Mouse (Mus musculus) heart, embryonic 16.5 days (tissue): ENCODE data around the gene Uprt. TPM values are rescaled to one million over a fixed set of nuclear protein-coding genes. Genes with fewer than 3 reads are reported as not detected.

Experiments used
- ATAC-seq: fragments of 200-750 bp; cut with Nextera tagmentation; replicated peaks from 2 replicates; pipeline ENCODE4 v1.8.0; 2017; ENCODE audit warnings: moderate number of reproducible peaks; ENCODE audit not compliant: insufficient read depth, low FRiP score; ENCODE audit errors: extremely low read depth
- H3K27ac ChIP-seq: fragments of 300-500 bp; sonication (generic); 2 replicates; pipeline ENCODE4 v1.5.1; 2014; ENCODE audit warnings: mild to moderate bottlenecking, low read length, control low read depth, moderate library complexity
- H3K27me3 ChIP-seq: fragments of 300-500 bp; sonication (generic); 2 replicates; pipeline ENCODE4 v1.6.1; 2014; ENCODE audit warnings: low read length, mixed read lengths; ENCODE audit not compliant: control insufficient read depth, insufficient read depth
- H3K36me3 ChIP-seq: fragments of 300-500 bp; sonication (generic); 2 replicates; pipeline ENCODE4 v1.6.1; 2014; ENCODE audit not compliant: control insufficient read depth, insufficient read depth
- H3K4me1 ChIP-seq: fragments of 300-500 bp; sonication (generic); 2 replicates; pipeline ENCODE4 v1.6.1; 2014; ENCODE audit warnings: low read length, mixed read lengths; ENCODE audit not compliant: control insufficient read depth, insufficient read depth
- H3K4me2 ChIP-seq: fragments of 300-500 bp; sonication (generic); 2 replicates; pipeline ENCODE4 v1.6.1; 2014; ENCODE audit warnings: low read depth, mild to moderate bottlenecking, control low read depth, low read length
- H3K4me3 ChIP-seq: fragments of 300-500 bp; sonication (generic); 2 replicates; pipeline ENCODE4 v1.5.1; 2014; ENCODE audit warnings: mild to moderate bottlenecking, control low read depth, low read length
- H3K9ac ChIP-seq: fragments of 300-500 bp; sonication (generic); 2 replicates; pipeline ENCODE4 v1.6.1; 2014; ENCODE audit warnings: low read length, control low read depth
- H3K9me3 ChIP-seq: fragments of 300-500 bp; sonication (generic); replicated peaks from 2 replicates; pipeline ENCODE4 v1.6.1; 2016; ENCODE audit warnings: low read length; ENCODE audit not compliant: control insufficient read depth
- WGBS: fragments of 180-500 bp; shearing (Covaris S2); extraction: QIAGEN DNeasy Blood & Tissue Kit; methylation state at CpG from one replicate; pipeline ENCODE4 v1.1.7; 2014; 5-methylcytosine and 5-hydroxymethylcytosine counted together
- polyA plus RNA-seq: library from polyadenylated mRNA; unstranded; fragments of >200 nt; fragmentation: Nextera tagmentation; extraction: Ambion mirVana; gene quantifications from 2 replicates; pipeline ENCODE4 v1.2.1, GENCODE M21; 2015

Gene Uprt
- 1.1 and 1.7 TPM in 2 replicates for polyA plus RNA-seq

- no peaks in the 10 kb centered on the region for H3K36me3 ChIP-seq
- peak; percentile 94 for ATAC-seq
- H3K27ac ChIP-seq, result peak within 1 kb of the TSS; percentile 54
- H3K4me2 ChIP-seq, result peak within 1 kb of the TSS; percentile 53
- no peaks in the 10 kb centered on the region; the same call in 1 of the 2 replicates for H3K27me3 ChIP-seq
- H3K9ac ChIP-seq, result peak within 1 kb of the TSS; percentile 71
- no peaks in the 10 kb centered on the region for H3K4me1 ChIP-seq
- 17% methylated on average over 34 of the region's 34 CpGs for WGBS
- peak within 1 kb of the TSS; percentile 67 for H3K4me3 ChIP-seq
- H3K9me3 ChIP-seq, result no peaks in the 10 kb centered on the region
Observed at GRCm38 (mm10) chrX:104482572-104483443, at the start of gene Uprt. Uprt (plus strand) TSS chrX:104482818.

- Histone ChIP-seq H3K4me3 (no peak overlapping the region), H3K4me2 (no peak overlapping the region), H3K9me3 (no peaks in the 10 kb centered on the region), H3K27ac (no peak overlapping the region), H3K36me3 (no peaks in the 10 kb centered on the region), H3K4me1 (no peaks in the 10 kb centered on the region), H3K27me3 (no peaks in the 10 kb centered on the region), H3K9ac (no peak overlapping the region)
- WGBS, result 35% methylated on average over 1 of the region's 1 CpGs
- no peak for ATAC-seq
Observed at GRCm38 (mm10) chrX:104433456-104433855, 49.2 kb upstream of the Uprt start.

- no peak overlapping the region for H3K4me2 ChIP-seq
- no peaks in the 10 kb centered on the region for H3K4me1 ChIP-seq
- H3K9me3 ChIP-seq, result no peaks in the 10 kb centered on the region
- no peak for ATAC-seq
- H3K36me3 ChIP-seq, result no peaks in the 10 kb centered on the region
- H3K9ac ChIP-seq, result no peak overlapping the region
- H3K27me3 ChIP-seq, result no peaks in the 10 kb centered on the region
- H3K4me3 ChIP-seq, result no peak overlapping the region
- H3K27ac ChIP-seq, result no peak overlapping the region
- 75% methylated on average over 1 of the region's 1 CpGs for WGBS
Observed at GRCm38 (mm10) chrX:104452433-104452832, 30.2 kb upstream of the Uprt start.

- Histone ChIP-seq H3K27ac (no peak overlapping the region), H3K4me1 (no peaks in the 10 kb centered on the region), H3K4me2 (no peak overlapping the region), H3K27me3 (no peaks in the 10 kb centered on the region), H3K9ac (no peak overlapping the region), H3K36me3 (no peaks in the 10 kb centered on the region), H3K9me3 (no peaks in the 10 kb centered on the region), H3K4me3 (no peak overlapping the region)
- 39% methylated on average over 2 of the region's 2 CpGs for WGBS
- ATAC-seq, result no peak
Observed at GRCm38 (mm10) chrX:104461755-104462154, 20.9 kb upstream of the Uprt start.

- 52% methylated on average over 6 of the region's 6 CpGs for WGBS
- no peak for ATAC-seq
- no peaks in the 10 kb centered on the region for H3K4me1 ChIP-seq
Observed at GRCm38 (mm10) chrX:104464376-104464775, 18.2 kb upstream of the Uprt start.

GRCm38 (mm10) chrX:104478041-104478440 lies 4.6 kb upstream of the Uprt start:
- no peaks in the 10 kb centered on the region for H3K4me1 ChIP-seq
- H3K9ac ChIP-seq, result no peak overlapping the region
- H3K9me3 ChIP-seq, result no peaks in the 10 kb centered on the region
- H3K27me3 ChIP-seq, result no peaks in the 10 kb centered on the region
- WGBS, result 15% methylated on average over 2 of the region's 2 CpGs
- no peak overlapping the region for H3K4me2 ChIP-seq
- no peak overlapping the region for H3K4me3 ChIP-seq
- ATAC-seq, result no peak
- no peaks in the 10 kb centered on the region for H3K36me3 ChIP-seq
- no peak overlapping the region for H3K27ac ChIP-seq

More at GRCm38 (mm10) chrX:104464376-104464775, 18.2 kb upstream of the Uprt start:
- H3K4me2 ChIP-seq, result no peak overlapping the region
- no peak overlapping the region for H3K27ac ChIP-seq
- no peak overlapping the region for H3K4me3 ChIP-seq
- no peaks in the 10 kb centered on the region for H3K27me3 ChIP-seq
- no peaks in the 10 kb centered on the region for H3K9me3 ChIP-seq
- H3K36me3 ChIP-seq, result no peaks in the 10 kb centered on the region
- no peak overlapping the region for H3K9ac ChIP-seq

GRCm38 (mm10) chrX:104483444-104483808 lies 808 bp downstream of the Uprt start:
- 23% methylated on average over 6 of the region's 6 CpGs for WGBS
- Histone ChIP-seq H3K27ac (peak overlapping the region; percentile 54), H3K36me3 (no peaks in the 10 kb centered on the region), H3K4me2 (peak overlapping the region; percentile 53), H3K4me3 (peak overlapping the region; percentile 67), H3K9me3 (no peaks in the 10 kb centered on the region), H3K27me3 (no peaks in the 10 kb centered on the region; the same call in 1 of the 2 replicates), H3K4me1 (no peaks in the 10 kb centered on the region), H3K9ac (peak overlapping the region; percentile 71)
- no peak; the same call in 1 of the 2 replicates for ATAC-seq

GRCm38 (mm10) chrX:104485596-104485995 lies 3.0 kb downstream of the Uprt start:
- Histone ChIP-seq H3K27ac (no peak overlapping the region), H3K4me2 (no peak overlapping the region), H3K36me3 (no peaks in the 10 kb centered on the region), H3K9me3 (no peaks in the 10 kb centered on the region), H3K9ac (no peak overlapping the region), H3K4me1 (no peaks in the 10 kb centered on the region), H3K4me3 (no peak overlapping the region), H3K27me3 (no peaks in the 10 kb centered on the region; the same call in 1 of the 2 replicates)
- ATAC-seq, result no peak
- 65% methylated on average over 2 of the region's 2 CpGs for WGBS

- no peak overlapping the region for H3K9ac ChIP-seq
- WGBS, result 62% methylated on average over 3 of the region's 3 CpGs
- H3K36me3 ChIP-seq, result no peaks in the 10 kb centered on the region
- no peak overlapping the region for H3K4me2 ChIP-seq
- ATAC-seq, result no peak
- no peaks in the 10 kb centered on the region for H3K4me1 ChIP-seq
- H3K27me3 ChIP-seq, result no peaks in the 10 kb centered on the region; the same call in 1 of the 2 replicates
- H3K9me3 ChIP-seq, result no peaks in the 10 kb centered on the region
- H3K27ac ChIP-seq, result no peak overlapping the region
- H3K4me3 ChIP-seq, result no peak overlapping the region
Observed at GRCm38 (mm10) chrX:104488036-104488435, 5.4 kb downstream of the Uprt start.
